Mouse (Mus musculus) lung, embryonic 16.5 days (tissue): ENCODE data around the gene Svs6. TPM values are rescaled to one million over a fixed set of nuclear protein-coding genes. Genes with fewer than 3 reads are reported as not detected.

Experiments used
- ATAC-seq: fragments of 200-750 bp; cut with Nextera tagmentation; 2 replicates; pipeline ENCODE4 v1.8.0; 2017; ENCODE audit warnings: low read depth, mild to moderate bottlenecking, moderate library complexity
- H3K27ac ChIP-seq: fragments of 300-500 bp; sonication (generic); 2 replicates; pipeline ENCODE4 v1.5.1; 2014; ENCODE audit warnings: mild to moderate bottlenecking, control low read depth, low read length
- H3K27me3 ChIP-seq: fragments of 300-500 bp; sonication (generic); 2 replicates; pipeline ENCODE4 v1.6.1; 2014; ENCODE audit warnings: low read depth, low read length, mixed read lengths; ENCODE audit not compliant: control insufficient read depth, insufficient read depth
- H3K36me3 ChIP-seq: fragments of 300-500 bp; sonication (generic); 2 replicates; pipeline ENCODE4 v1.6.1; 2014; ENCODE audit warnings: low read length; ENCODE audit not compliant: control insufficient read depth, insufficient read depth
- H3K4me1 ChIP-seq: fragments of 300-500 bp; sonication (generic); replicated peaks from 2 replicates; pipeline ENCODE4 v1.6.1; 2014; ENCODE audit warnings: low read length, mixed read lengths; ENCODE audit not compliant: control insufficient read depth, insufficient read depth
- H3K4me2 ChIP-seq: fragments of 300-500 bp; sonication (generic); 2 replicates; pipeline ENCODE4 v1.6.1; 2014; ENCODE audit warnings: low read depth, low read length, control low read depth
- H3K4me3 ChIP-seq: fragments of 300-500 bp; sonication (generic); 2 replicates; pipeline ENCODE4 v1.5.1; 2014; ENCODE audit warnings: mild to moderate bottlenecking, low read length, control low read depth
- H3K9ac ChIP-seq: fragments of 300-500 bp; sonication (generic); 2 replicates; pipeline ENCODE4 v1.6.1; 2014; ENCODE audit warnings: low read length, control low read depth
- H3K9me3 ChIP-seq: fragments of 300-500 bp; sonication (generic); 2 replicates; pipeline ENCODE4 v1.6.1; 2016; ENCODE audit warnings: low read length; ENCODE audit not compliant: control insufficient read depth
- WGBS: fragments of 180-500 bp; shearing (Covaris S2); extraction: QIAGEN DNeasy Blood & Tissue Kit; methylation state at CpG from one replicate; pipeline ENCODE4 v1.1.7; 2014; 5-methylcytosine and 5-hydroxymethylcytosine counted together
- polyA plus RNA-seq: library from polyadenylated mRNA; unstranded; fragments of >200 nt; fragmentation: Nextera tagmentation; extraction: Ambion mirVana; gene quantifications from 2 replicates; pipeline ENCODE4 v1.2.1, GENCODE M21; 2015

Svs6 gene
- polyA plus RNA-seq, 1 experiment from 2014 or later = not detected

GRCm38 (mm10) chr2:164352697-164353096, 36.1 kb downstream of the Svs6 start:
- no peak overlapping the region for H3K4me3 ChIP-seq
- no peaks in the 10 kb centered on the region for H3K9me3 ChIP-seq
- no peaks in the 10 kb centered on the region for H3K36me3 ChIP-seq
- WGBS = 73% methylated on average over 3 of the region's 3 CpGs
- no peak overlapping the region for H3K27ac ChIP-seq
- no peak for ATAC-seq
- no peaks in the 10 kb centered on the region for H3K4me1 ChIP-seq
- H3K4me2 ChIP-seq = no peak overlapping the region
- H3K27me3 ChIP-seq = no peaks in the 10 kb centered on the region
- H3K9ac ChIP-seq = no peak overlapping the region

- Histone ChIP-seq H3K4me1 (no peaks in the 10 kb centered on the region), H3K27ac (no peak overlapping the region), H3K9me3 (no peaks in the 10 kb centered on the region), H3K36me3 (no peaks in the 10 kb centered on the region), H3K4me3 (no peak overlapping the region), H3K27me3 (no peaks in the 10 kb centered on the region), H3K9ac (no peak overlapping the region), H3K4me2 (no peak overlapping the region)
- 78% methylated on average over 11 of the region's 11 CpGs for WGBS
- ATAC-seq = no peak
These were observed 36.8 kb downstream of the Svs6 start for GRCm38 (mm10) chr2:164353356-164353755.

GRCm38 (mm10) chr2:164356177-164356967, 39.8 kb downstream of the Svs6 start:
- Histone ChIP-seq H3K4me2 (no peak overlapping the region), H3K36me3 (no peaks in the 10 kb centered on the region), H3K27me3 (no peaks in the 10 kb centered on the region; the same call in 1 of the 2 replicates), H3K27ac (no peak overlapping the region), H3K9me3 (no peaks in the 10 kb centered on the region), H3K9ac (no peak overlapping the region), H3K4me1 (peaks cover 7% of the 10 kb centered on the region), H3K4me3 (no peak overlapping the region)
- WGBS = 62% methylated on average over 11 of the region's 11 CpGs
- no peak for ATAC-seq

- Histone ChIP-seq H3K4me1 (peaks cover 7% of the 10 kb centered on the region), H3K27me3 (no peaks in the 10 kb centered on the region; the same call in 1 of the 2 replicates), H3K4me3 (no peak overlapping the region), H3K9ac (no peak overlapping the region), H3K9me3 (no peaks in the 10 kb centered on the region), H3K36me3 (no peaks in the 10 kb centered on the region), H3K27ac (no peak overlapping the region), H3K4me2 (no peak overlapping the region)
- ATAC-seq = no peak
- WGBS = 70% methylated on average over 3 of the region's 3 CpGs
These were observed 41.8 kb downstream of the Svs6 start for GRCm38 (mm10) chr2:164358373-164358772.

GRCm38 (mm10) chr2:164359031-164359430, 42.5 kb downstream of the Svs6 start:
- Histone ChIP-seq H3K4me1 (peaks cover 7% of the 10 kb centered on the region), H3K27me3 (no peaks in the 10 kb centered on the region; the same call in 1 of the 2 replicates), H3K4me3 (no peak overlapping the region), H3K4me2 (no peak overlapping the region), H3K9me3 (no peaks in the 10 kb centered on the region), H3K27ac (no peak overlapping the region), H3K36me3 (no peaks in the 10 kb centered on the region), H3K9ac (no peak overlapping the region)
- ATAC-seq = no peak
- 86% methylated on average over 5 of the region's 5 CpGs for WGBS

GRCm38 (mm10) chr2:164359668-164360067, 43.1 kb downstream of the Svs6 start:
- Histone ChIP-seq H3K9me3 (no peaks in the 10 kb centered on the region), H3K4me2 (no peak overlapping the region), H3K4me1 (peaks cover 7% of the 10 kb centered on the region), H3K27ac (no peak overlapping the region), H3K27me3 (no peaks in the 10 kb centered on the region; the same call in 1 of the 2 replicates), H3K9ac (no peak overlapping the region), H3K4me3 (no peak overlapping the region), H3K36me3 (no peaks in the 10 kb centered on the region)
- no peak for ATAC-seq
- WGBS = 75% methylated on average over 5 of the region's 5 CpGs

- H3K4me3 ChIP-seq = no peak overlapping the region
- H3K9me3 ChIP-seq = no peaks in the 10 kb centered on the region
- no peak overlapping the region for H3K27ac ChIP-seq
- H3K36me3 ChIP-seq = no peaks in the 10 kb centered on the region
- ATAC-seq = no peak
- no peak overlapping the region for H3K9ac ChIP-seq
- peak overlapping the region; percentile 3; the same call in 1 of the 2 replicates for H3K4me2 ChIP-seq
- WGBS = 31% methylated on average over 13 of the region's 13 CpGs
- H3K27me3 ChIP-seq = no peaks in the 10 kb centered on the region; the same call in 1 of the 2 replicates
- peaks cover 7% of the 10 kb centered on the region for H3K4me1 ChIP-seq
These were observed 44.6 kb downstream of the Svs6 start for GRCm38 (mm10) chr2:164360974-164361657.

GRCm38 (mm10) chr2:164366947-164367346, 50.4 kb downstream of the Svs6 start:
- Histone ChIP-seq H3K9me3 (no peaks in the 10 kb centered on the region), H3K27me3 (no peaks in the 10 kb centered on the region), H3K27ac (no peak overlapping the region), H3K4me1 (no peaks in the 10 kb centered on the region; the same call in 1 of the 2 replicates), H3K4me2 (no peak overlapping the region), H3K9ac (no peak overlapping the region), H3K36me3 (no peaks in the 10 kb centered on the region), H3K4me3 (no peak overlapping the region)
- 22% methylated on average over 3 of the region's 3 CpGs for WGBS
- ATAC-seq = no peak
